ENCODE assay signal across 10 mouse cellular contexts in genomic region chr11:115353375-115353774, GRCm38 (mm10). TPM values are rescaled to one million over a fixed set of nuclear protein-coding genes. Genes with fewer than 3 reads are reported as not detected.
"Had no signal": no experiment of that assay in that cellular context is flagged by ENCODE, and none has a peak within 500 bp of the region (broad histone marks: within the 10 kb centered on the region; RNA-seq: fewer than 3 reads in every experiment).

No protein-coding gene starts in this region.

- H3K4me3 ChIP-seq: neural tube, embryonic 13.5 days; neural tube, embryonic 15.5 days; stomach, embryonic 15.5 days had no signal

- DNase-seq: thymus, adult 18-20 months had no signal

- H3K27ac ChIP-seq: neural tube, embryonic 13.5 days; neural tube, embryonic 15.5 days; stomach, embryonic 15.5 days; stomach, postnatal 0 days had no signal

- H3K9me3 ChIP-seq: neural tube, embryonic 13.5 days; neural tube, embryonic 15.5 days; stomach, embryonic 15.5 days had no signal

- H3K9ac ChIP-seq: neural tube, embryonic 13.5 days; neural tube, embryonic 15.5 days; stomach, embryonic 15.5 days had no signal

- H3K4me1 ChIP-seq: neural tube, embryonic 13.5 days; neural tube, embryonic 15.5 days; stomach, embryonic 15.5 days had no signal

RNA-seq across cellular contexts. Expression of gene Otop3, which starts 18.8 kb away (rescaled TPM):
- total RNA-seq: neutrophil, adult 5-6 weeks had no signal
- polyA plus RNA-seq: spleen, adult 2 months; thymus, postnatal 0 days; urinary bladder, adult 2 months had no signal

RNA-seq across cellular contexts. Expression of gene Ush1g, which starts 31.5 kb away (rescaled TPM):
- total RNA-seq: neutrophil, adult 5-6 weeks had no signal
- polyA plus RNA-seq: stomach, embryonic 14.5 days; thymus, postnatal 0 days; urinary bladder, adult 2 months had no signal

RNA-seq across cellular contexts. Expression of gene Otop2, which starts 46.4 kb away (rescaled TPM):
- total RNA-seq: neutrophil, adult 5-6 weeks had no signal
- polyA plus RNA-seq: neural tube, embryonic 13.5 days; spleen, adult 2 months; stomach, embryonic 14.5 days; thymus, postnatal 0 days; urinary bladder, adult 2 months had no signal
